In genomic region chr16:17724448-17724847, GRCm38 (mm10) we compare ENCODE assay signal across 23 mouse cellular contexts. TPM values are rescaled to one million over a fixed set of nuclear protein-coding genes. Genes with fewer than 3 reads are reported as not detected.
A peak's percentile ranks its signal among the peaks of the same experiment; 100 is the strongest.
DNase-seq lines count a peak whose midpoint lies in the region; ATAC-seq and TF ChIP-seq lines count a peak whose summit lies in the region.
"Had no signal": no experiment of that assay in that cellular context is flagged by ENCODE, and none has a peak within 500 bp of the region (broad histone marks: within the 10 kb centered on the region; RNA-seq: fewer than 3 reads in every experiment).

No protein-coding gene starts in this region.

- 95% methylated on average over 3 of the region's 3 CpGs for WGBS in forebrain, embryonic 13.5 days
- 91% methylated on average over 3 of the region's 3 CpGs for WGBS in forebrain, embryonic 11.5 days
- WGBS in midbrain, embryonic 13.5 days: 96% methylated on average over 3 of the region's 3 CpGs
- WGBS in midbrain, embryonic 11.5 days: 93% methylated on average over 3 of the region's 3 CpGs

- no peak overlapping the region for H3K4me2 ChIP-seq in forebrain, embryonic 13.5 days
- no peak overlapping the region for H3K4me2 ChIP-seq in forebrain, embryonic 11.5 days (ENCODE audit: low read depth, low read length, severe bottlenecking)
- no peak overlapping the region for H3K4me2 ChIP-seq in midbrain, embryonic 13.5 days (replicated peaks)
- H3K4me2 ChIP-seq in midbrain, embryonic 11.5 days: no peak overlapping the region
- H3K4me2 ChIP-seq: heart, embryonic 13.5 days; hindbrain, embryonic 15.5 days; kidney, embryonic 15.5 days; midbrain, embryonic 12.5 days had no signal

- no peaks in the 10 kb centered on the region for H3K27me3 ChIP-seq in forebrain, embryonic 13.5 days
- no peaks in the 10 kb centered on the region for H3K27me3 ChIP-seq in forebrain, embryonic 11.5 days (ENCODE audit: control insufficient read depth, insufficient read depth, low read length)
- H3K27me3 ChIP-seq in midbrain, embryonic 13.5 days: no peaks in the 10 kb centered on the region
- H3K27me3 ChIP-seq in midbrain, embryonic 11.5 days (ENCODE audit: control insufficient read depth, insufficient read depth, low read length): no peaks in the 10 kb centered on the region
- H3K27me3 ChIP-seq: heart, embryonic 13.5 days; hindbrain, embryonic 15.5 days; kidney, embryonic 15.5 days; midbrain, embryonic 12.5 days had no signal

- H3K27ac ChIP-seq in forebrain, embryonic 13.5 days: no peak overlapping the region
- H3K27ac ChIP-seq in forebrain, embryonic 11.5 days (ENCODE audit: low read depth, low read length): no peak overlapping the region
- no peak overlapping the region for H3K27ac ChIP-seq in midbrain, embryonic 13.5 days
- H3K27ac ChIP-seq in midbrain, embryonic 11.5 days (ENCODE audit: low read depth, low read length): no peak overlapping the region
- no peak overlapping the region for H3K27ac ChIP-seq in ES-E14 (ENCODE audit: insufficient read depth, low read depth, low read length, poor library complexity, severe bottlenecking)
- H3K27ac ChIP-seq: heart, embryonic 13.5 days; hindbrain, embryonic 15.5 days; kidney, embryonic 15.5 days; midbrain, embryonic 12.5 days; stomach, postnatal 0 days had no signal

- no peaks in the 10 kb centered on the region for H3K36me3 ChIP-seq in forebrain, embryonic 13.5 days (ENCODE audit: poor library complexity, severe bottlenecking)
- no peaks in the 10 kb centered on the region for H3K36me3 ChIP-seq in forebrain, embryonic 11.5 days (ENCODE audit: control insufficient read depth, insufficient read depth, low read length)
- no peaks in the 10 kb centered on the region for H3K36me3 ChIP-seq in midbrain, embryonic 13.5 days
- no peaks in the 10 kb centered on the region for H3K36me3 ChIP-seq in midbrain, embryonic 11.5 days (ENCODE audit: control insufficient read depth, insufficient read depth, low read length)
- H3K36me3 ChIP-seq in ES-E14 (ENCODE audit: control insufficient read depth, insufficient read depth, low read length, poor library complexity, severe bottlenecking): no peaks in the 10 kb centered on the region
- H3K36me3 ChIP-seq: heart, embryonic 13.5 days; hindbrain, embryonic 15.5 days; kidney, embryonic 15.5 days; midbrain, embryonic 12.5 days had no signal

- ATAC-seq in forebrain, embryonic 13.5 days: peak; percentile 8; the same call in 1 of the 2 replicates
- ATAC-seq in forebrain, embryonic 11.5 days (replicated peaks; ENCODE audit: low FRiP score): no peak
- ATAC-seq in midbrain, embryonic 13.5 days: peak; percentile 44; the same call in 1 of the 2 replicates
- no peak for ATAC-seq in midbrain, embryonic 11.5 days (ENCODE audit: low FRiP score)
- ATAC-seq: forebrain, postnatal 0 days; intestine, postnatal 0 days; liver, postnatal 0 days had no signal

- H3K4me3 ChIP-seq in forebrain, embryonic 13.5 days: no peak overlapping the region
- no peak overlapping the region for H3K4me3 ChIP-seq in forebrain, embryonic 11.5 days (ENCODE audit: low read depth, low read length)
- no peak overlapping the region for H3K4me3 ChIP-seq in midbrain, embryonic 13.5 days (replicated peaks)
- no peak overlapping the region for H3K4me3 ChIP-seq in midbrain, embryonic 11.5 days (ENCODE audit: low read depth, low read length)
- H3K4me3 ChIP-seq in ES-E14 (ENCODE audit: insufficient read depth in 1 of 2, low read depth in 1 of 2, low read length in 2 of 2, poor library complexity in 1 of 2, severe bottlenecking in 1 of 2): no peak overlapping the region
- H3K4me3 ChIP-seq: erythroblast, embryonic 14.5 days; heart, embryonic 13.5 days; hindbrain, embryonic 15.5 days; kidney, embryonic 15.5 days; midbrain, embryonic 12.5 days had no signal

- no peak overlapping the region for H3K9ac ChIP-seq in forebrain, embryonic 13.5 days
- no peak overlapping the region for H3K9ac ChIP-seq in forebrain, embryonic 11.5 days (ENCODE audit: low read length)
- H3K9ac ChIP-seq in midbrain, embryonic 13.5 days (replicated peaks): no peak overlapping the region
- H3K9ac ChIP-seq in midbrain, embryonic 11.5 days (ENCODE audit: low read length): no peak overlapping the region
- no peak overlapping the region for H3K9ac ChIP-seq in ES-E14 (ENCODE audit: insufficient read depth, low read depth, low read length, poor library complexity, severe bottlenecking)
- H3K9ac ChIP-seq: forebrain, postnatal 0 days; heart, embryonic 13.5 days; hindbrain, embryonic 15.5 days; kidney, embryonic 15.5 days; liver, postnatal 0 days; midbrain, embryonic 12.5 days had no signal

- H3K9me3 ChIP-seq in forebrain, embryonic 13.5 days (replicated peaks): no peaks in the 10 kb centered on the region
- no peaks in the 10 kb centered on the region for H3K9me3 ChIP-seq in forebrain, embryonic 11.5 days (ENCODE audit: control insufficient read depth, low read length)
- H3K9me3 ChIP-seq in midbrain, embryonic 13.5 days: no peaks in the 10 kb centered on the region
- no peaks in the 10 kb centered on the region for H3K9me3 ChIP-seq in midbrain, embryonic 11.5 days (ENCODE audit: control insufficient read depth, low read length)
- no peaks in the 10 kb centered on the region for H3K9me3 ChIP-seq in ES-E14 (ENCODE audit: control insufficient read depth, insufficient read depth, low read depth, low read length)
- H3K9me3 ChIP-seq: heart, embryonic 13.5 days; hindbrain, embryonic 15.5 days; kidney, embryonic 15.5 days; midbrain, embryonic 12.5 days had no signal

- peaks cover 22% of the 10 kb centered on the region for H3K4me1 ChIP-seq in forebrain, embryonic 13.5 days
- peaks cover 7% of the 10 kb centered on the region for H3K4me1 ChIP-seq in forebrain, embryonic 11.5 days (replicated peaks; ENCODE audit: control insufficient read depth, insufficient read depth, low read length)
- peaks cover 17% of the 10 kb centered on the region for H3K4me1 ChIP-seq in midbrain, embryonic 13.5 days (replicated peaks)
- peaks cover 11% of the 10 kb centered on the region for H3K4me1 ChIP-seq in midbrain, embryonic 11.5 days (ENCODE audit: control insufficient read depth, insufficient read depth, low read length)
- H3K4me1 ChIP-seq in ES-E14 (ENCODE audit: control insufficient read depth in 2 of 2, insufficient read depth in 2 of 2, low read length in 2 of 2, poor library complexity in 1 of 2): peaks cover 2 to 8% of the 10 kb centered on the region in 2 experiments; a peak in 2 of 4 replicates

- in situ Hi-C loops in ES-E14 (cut with MboI; ENCODE audit: low sequenced_read_pairs in 2 of 2, unreplicated experiment in 2 of 2): no loop called here

- no peak for DNase-seq in forebrain, embryonic 11.5 days (ENCODE audit: low spot score)
- DNase-seq in midbrain, embryonic 11.5 days (ENCODE audit: low spot score, missing footprints): no peak
- no peak for DNase-seq in ES-E14 (ENCODE audit: low read depth, low spot score)
- DNase-seq in induced T-regulatory cell, adult 2 months (ENCODE audit: low read depth): peak; percentile 28
- DNase-seq in spleen, postnatal 10 days (ENCODE audit: low spot score in 2 of 2): no peak
- no peak for DNase-seq in adrenal gland, adult 2 months
- DNase-seq: adrenal gland, postnatal 36 days; cerebellum, adult 8-10 months; forebrain, postnatal 0 days; heart, postnatal 36 days; liver, postnatal 0 days; lung, postnatal 14 days; right cerebral cortex, postnatal 25 days; thymus, postnatal 14 days had no signal

TF ChIP-seq in ES-E14, 5 proteins besides CTCF, POLR2A, EP300 and RAD21:
- TF ChIP-seq ZNF384 (IDR thresholded peaks at IDR 0.05; ENCODE audit: low read depth, low read length) (peak; percentile 58; the same call in 1 of the 2 replicates), HCFC1 (IDR thresholded peaks at IDR 0.05; ENCODE audit: borderline replicate concordance, insufficient read depth, low read length) (no peak)

RNA-seq across cellular contexts. Expression of gene Med15, which starts 8.2 kb away (rescaled TPM):
- polyA plus RNA-seq in forebrain, embryonic 13.5 days (2015; fragmentation: Nextera tagmentation; extraction: Ambion mirVana): 42.0 and 45.2 TPM in 2 replicates
- 48.1 and 50.9 TPM in 2 replicates for polyA plus RNA-seq in forebrain, embryonic 11.5 days (2014; fragmentation: Nextera tagmentation; extraction: Ambion mirVana)
- 44.7 and 47.7 TPM in 2 replicates for polyA plus RNA-seq in midbrain, embryonic 13.5 days (2015; fragmentation: Nextera tagmentation; extraction: Ambion mirVana)
- polyA plus RNA-seq in midbrain, embryonic 11.5 days (2014; fragmentation: Nextera tagmentation; extraction: Ambion mirVana): 28.9 and 29.4 TPM in 2 replicates
- total RNA-seq in ES-E14 (2012; rRNA removed): 32.7 and 36.6 TPM in 2 replicates
- total RNA-seq in adrenal gland, adult 2 months (2021): 10 to 100 TPM; 53.9 to 65.4 TPM
- 138 and 157 TPM in 2 replicates for polyA plus RNA-seq in adrenal gland, adult 2 months (2012; rRNA removed)

RNA-seq across cellular contexts. Expression of gene Klhl22, which starts 35.0 kb away (rescaled TPM):
- 53.4 and 55.6 TPM in 2 replicates for polyA plus RNA-seq in forebrain, embryonic 13.5 days (2015; fragmentation: Nextera tagmentation; extraction: Ambion mirVana)
- 54.6 and 57.7 TPM in 2 replicates for polyA plus RNA-seq in forebrain, embryonic 11.5 days (2014; fragmentation: Nextera tagmentation; extraction: Ambion mirVana)
- polyA plus RNA-seq in midbrain, embryonic 13.5 days (2015; fragmentation: Nextera tagmentation; extraction: Ambion mirVana): 64.9 and 68.9 TPM in 2 replicates
- polyA plus RNA-seq in midbrain, embryonic 11.5 days (2014; fragmentation: Nextera tagmentation; extraction: Ambion mirVana): 38.7 and 39.5 TPM in 2 replicates
- 48.5 and 64.7 TPM in 2 replicates for total RNA-seq in ES-E14 (2012; rRNA removed)
- total RNA-seq in adrenal gland, adult 2 months (2021): 10 to 100 TPM; 45.5 to 49.8 TPM
- 55.3 and 68.2 TPM in 2 replicates for polyA plus RNA-seq in adrenal gland, adult 2 months (2012; rRNA removed)

Comparison
In these comparisons a context has a peak if more than half of its experiments do, and no peak if none do; other contexts are left out.
1. ATAC-seq: peak in forebrain, embryonic 13.5 days (single experiment) and midbrain, embryonic 13.5 days (single experiment); none in forebrain, embryonic 11.5 days (single experiment) and midbrain, embryonic 11.5 days (single experiment).